Mouse (Mus musculus) lung, adult 2 months (tissue): ENCODE data around the gene Tfap2c.

ENCODE experiments used
- CTCF ChIP-seq: fragments of 200-500 bp; IDR thresholded peaks from 2 replicates; pipeline ENCODE4 v1.5.1; 2011; ENCODE audit warnings: mild to moderate bottlenecking, low read length, control low read depth; ENCODE audit not compliant: insufficient read depth
- POLR2A ChIP-seq: fragments of 200-500 bp; IDR thresholded peaks from 2 replicates; pipeline ENCODE4 v1.6.1; 2011; ENCODE audit warnings: low read depth, mild to moderate bottlenecking, control low read depth, low read length, borderline replicate concordance; ENCODE audit errors: extremely low read depth

DNA sequence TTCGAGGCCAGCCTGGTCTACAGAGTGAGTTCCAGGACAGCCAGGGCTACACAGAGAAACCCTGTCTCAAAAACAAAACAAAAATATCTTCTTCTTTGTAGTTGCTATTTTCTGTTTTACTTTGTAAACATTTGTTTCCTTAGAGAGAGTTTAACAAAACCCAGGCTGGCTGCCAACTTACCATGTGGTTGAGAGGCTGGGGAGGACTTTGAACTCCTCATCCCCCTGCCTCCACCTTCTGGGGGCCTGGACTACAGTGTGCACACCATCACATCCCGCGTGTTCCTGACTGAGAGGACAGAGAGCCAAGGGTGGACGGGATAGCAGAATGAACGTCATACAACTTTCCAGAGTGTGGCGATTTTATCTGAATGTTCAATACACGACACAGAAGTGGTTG lies 43.3 kb upstream of the Tfap2c start:
- TF ChIP-seq CTCF (no peak), POLR2A (no peak)
